Mouse (Mus musculus) heart, adult 2 months (tissue): ENCODE measurements around the gene Ksr2. TPM values are rescaled to one million over a fixed set of nuclear protein-coding genes. Genes with fewer than 3 reads are reported as not detected.

Experiments used
- DNase-seq, 2 experiments: peaks; one replicate each; pipeline ENCODE4 v3.0.0; 2021
- H3K27ac ChIP-seq: fragments of 200-600 bp; 2 replicates; pipeline ENCODE4 v1.8.1; 2022
- H3K27me3 ChIP-seq: fragments of 200-500 bp; 2 replicates; pipeline ENCODE4 v1.6.1; 2012; ENCODE audit warnings: mild to moderate bottlenecking, low read length, inconsistent platforms, mixed read lengths; ENCODE audit not compliant: control insufficient read depth, insufficient read depth
- H3K36me3 ChIP-seq: fragments of 200-500 bp; 2 replicates; pipeline ENCODE4 v1.6.1; 2012; ENCODE audit warnings: low read length, inconsistent platforms; ENCODE audit not compliant: control insufficient read depth, insufficient read depth
- H3K4me1 ChIP-seq: fragments of 200-500 bp; 2 replicates; pipeline ENCODE4 v1.6.1; 2011; ENCODE audit warnings: low read length; ENCODE audit not compliant: control insufficient read depth, insufficient read depth
- H3K4me3 ChIP-seq: fragments of 200-600 bp; 2 replicates; pipeline ENCODE4 v1.8.1; 2022
- H3K79me2 ChIP-seq: fragments of 200-500 bp; replicated peaks from 2 replicates; pipeline ENCODE4 v1.6.1; 2012; ENCODE audit warnings: mild to moderate bottlenecking, inconsistent platforms, low read length, moderate library complexity, mixed read lengths; ENCODE audit not compliant: control insufficient read depth, insufficient read depth
- H3K9ac ChIP-seq: fragments of 200-500 bp; 2 replicates; pipeline ENCODE4 v1.6.1; 2012; ENCODE audit warnings: low read depth, mild to moderate bottlenecking, control low read depth, inconsistent platforms, low read length, mixed read lengths
- CTCF ChIP-seq: fragments of 200-600 bp; IDR thresholded peaks from 2 replicates; pipeline ENCODE4 v1.8.1; 2022; ENCODE audit warnings: antibody characterized with exemption, mild to moderate bottlenecking, moderate library complexity
- EP300 ChIP-seq: fragments of 200-500 bp; IDR thresholded peaks from 2 replicates; pipeline ENCODE4 v1.6.1; 2011; ENCODE audit warnings: low read depth, low read length, control low read depth; ENCODE audit not compliant: insufficient read depth
- POLR2A ChIP-seq: fragments of 200-500 bp; IDR thresholded peaks from 2 replicates; pipeline ENCODE4 v1.6.1; 2011; ENCODE audit warnings: mild to moderate bottlenecking, low read depth, low read length, control low read depth; ENCODE audit not compliant: insufficient read depth
- WGBS: fragments of 180-500 bp; shearing (Covaris S2); methylation state at CpG from one replicate; pipeline ENCODE4 v1.1.7; 2018; 5-methylcytosine and 5-hydroxymethylcytosine counted together
- intact Hi-C: fragments of 180-260 bp; cut with DNase I; formaldehyde crosslinking; loops from one replicate; pipeline ENCODE4 v1.15.1; 2025
- polyA plus RNA-seq: library from polyadenylated mRNA; depleted of rRNA; stranded (reverse); fragments of >200 nt; gene quantifications from 2 replicates; pipeline ENCODE4 v1.2.3, GENCODE M21; 2012
- total RNA-seq, 2 experiments: library from RNA; stranded (reverse); gene quantifications; 2 replicates each; pipeline ENCODE4 v1.2.3; 2021

Ksr2 gene
- total and polyA plus RNA-seq, 3 experiments: 0.02 to 0.05 TPM; not detected in 1

GRCm38 (mm10) chr5:117510864-117511263 is 97.1 kb downstream of the Ksr2 start:
- no peak for TF ChIP-seq EP300
- no peak for TF ChIP-seq POLR2A
- TF ChIP-seq CTCF: no peak
- intact Hi-C loops: no loop called here
- WGBS: 45% methylated on average over 10 of the region's 10 CpGs
- Histone ChIP-seq H3K79me2 (no peaks in the 10 kb centered on the region), H3K4me3 (no peak overlapping the region), H3K9ac (no peak overlapping the region), H3K27me3 (no peaks in the 10 kb centered on the region), H3K4me1 (no peaks in the 10 kb centered on the region), H3K27ac (no peak overlapping the region), H3K36me3 (no peaks in the 10 kb centered on the region)
- no peak for DNase-seq

GRCm38 (mm10) chr5:117515396-117515795 is 101.6 kb downstream of the Ksr2 start:
- no peaks in the 10 kb centered on the region for H3K79me2 ChIP-seq
- 73% methylated on average over 12 of the region's 12 CpGs for WGBS
- no peaks in the 10 kb centered on the region for H3K4me1 ChIP-seq
- intact Hi-C loops: loop anchor here (5.0 kb wide), 1 partner anchor 97 kb away; no protein-coding TSS in a partner anchor
- H3K27ac ChIP-seq: no peak overlapping the region
- H3K4me3 ChIP-seq: no peak overlapping the region
- no peaks in the 10 kb centered on the region for H3K36me3 ChIP-seq
- DNase-seq: no peak
- TF ChIP-seq POLR2A (no peak), CTCF (no peak), EP300 (no peak)
- H3K27me3 ChIP-seq: no peaks in the 10 kb centered on the region
- no peak overlapping the region for H3K9ac ChIP-seq

- H3K4me3 ChIP-seq: no peak overlapping the region
- 53% methylated on average over 7 of the region's 7 CpGs for WGBS
- H3K79me2 ChIP-seq: no peaks in the 10 kb centered on the region
- no peak for DNase-seq
- no peak overlapping the region for H3K27ac ChIP-seq
- TF ChIP-seq POLR2A (no peak), CTCF (no peak), EP300 (no peak)
- no peaks in the 10 kb centered on the region for H3K36me3 ChIP-seq
- intact Hi-C loops: loop anchor here (1.0 to 5.0 kb wide), 2 partner anchors 96 to 324 kb away; no protein-coding TSS in a partner anchor
- no peaks in the 10 kb centered on the region for H3K27me3 ChIP-seq
- no peak overlapping the region for H3K9ac ChIP-seq
- H3K4me1 ChIP-seq: no peaks in the 10 kb centered on the region
Observed at GRCm38 (mm10) chr5:117515861-117516260, 102.1 kb downstream of the Ksr2 start.

- Histone ChIP-seq H3K27ac (no peak overlapping the region), H3K4me1 (no peaks in the 10 kb centered on the region), H3K27me3 (no peaks in the 10 kb centered on the region), H3K9ac (no peak overlapping the region), H3K4me3 (no peak overlapping the region), H3K79me2 (no peaks in the 10 kb centered on the region), H3K36me3 (no peaks in the 10 kb centered on the region)
- intact Hi-C loops: loop anchor here (1.0 to 5.0 kb wide), 2 partner anchors 96 to 324 kb away; no protein-coding TSS in a partner anchor
- TF ChIP-seq POLR2A: no peak
- peak; percentile 78 for TF ChIP-seq CTCF
- DNase-seq: peak in 1 of 2 experiments; percentile 37
- 7% methylated on average over 8 of the region's 8 CpGs for WGBS
Observed at GRCm38 (mm10) chr5:117516597-117516996, 102.8 kb downstream of the Ksr2 start.

- Histone ChIP-seq H3K4me1 (no peaks in the 10 kb centered on the region), H3K79me2 (no peaks in the 10 kb centered on the region), H3K9ac (no peak overlapping the region), H3K4me3 (no peak overlapping the region), H3K27me3 (no peaks in the 10 kb centered on the region), H3K36me3 (no peaks in the 10 kb centered on the region), H3K27ac (no peak overlapping the region)
- intact Hi-C loops: loop anchor here (1.0 to 5.0 kb wide), 2 partner anchors 92 to 413 kb away; no protein-coding TSS in a partner anchor
- no peak for TF ChIP-seq EP300
- TF ChIP-seq CTCF: peak; percentile 44
- DNase-seq: no peak
- 27% methylated on average over 4 of the region's 4 CpGs for WGBS
Observed at GRCm38 (mm10) chr5:117519858-117520495, 106.2 kb downstream of the Ksr2 start.

GRCm38 (mm10) chr5:117521156-117521555 is 107.4 kb downstream of the Ksr2 start:
- Histone ChIP-seq H3K9ac (no peak overlapping the region), H3K4me3 (no peak overlapping the region), H3K36me3 (no peaks in the 10 kb centered on the region), H3K27me3 (no peaks in the 10 kb centered on the region), H3K79me2 (no peaks in the 10 kb centered on the region), H3K27ac (no peak overlapping the region), H3K4me1 (no peaks in the 10 kb centered on the region)
- no peak for TF ChIP-seq POLR2A
- no peak for TF ChIP-seq EP300
- no peak for TF ChIP-seq CTCF
- 60% methylated on average over 4 of the region's 4 CpGs for WGBS
- no peak for DNase-seq
- intact Hi-C loops: no loop called here
